Mouse (Mus musculus): ENCODE data around the gene Rngtt. TPM values are rescaled to one million over a fixed set of nuclear protein-coding genes. Genes with fewer than 3 reads are reported as not detected.
"Not testable (repeated sequence)": the region's sequence is repeated elsewhere in the genome, so short reads cannot be mapped to it uniquely, and the experiment has no call there.

The Rngtt gene
- polyA plus RNA-seq, 1 experiment = 2.0 TPM

GRCm38 (mm10) chr4:33441864-33442263 lies 131.8 kb downstream of the Rngtt start:
- DNase-seq (ENCODE audit: low read depth) = no peak

DNA sequence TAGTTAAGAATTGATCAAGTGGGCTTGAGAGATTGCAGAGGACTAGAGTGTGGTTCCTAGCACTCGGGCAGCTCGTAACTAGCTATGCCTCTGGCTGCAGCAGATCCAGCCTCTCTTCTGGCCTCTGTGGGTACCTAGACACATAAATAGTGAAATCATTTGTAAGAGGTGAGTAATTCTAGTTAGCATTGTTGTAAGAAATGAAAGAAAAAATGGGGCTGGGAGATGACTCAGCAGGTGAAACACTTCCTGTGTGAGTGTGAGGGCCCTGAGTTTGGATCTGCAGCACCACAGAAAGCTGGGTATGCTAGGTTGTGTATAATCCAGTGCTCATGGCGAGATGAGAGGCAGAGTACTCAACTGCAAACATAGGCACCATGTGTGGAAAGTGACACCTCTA lies 136.2 kb downstream of the Rngtt start:
- no peak for DNase-seq (ENCODE audit: low read depth)

- DNase-seq (ENCODE audit: low read depth) = no peak
Measured at GRCm38 (mm10) chr4:33446881-33447280, 136.8 kb downstream of the Rngtt start.

DNA sequence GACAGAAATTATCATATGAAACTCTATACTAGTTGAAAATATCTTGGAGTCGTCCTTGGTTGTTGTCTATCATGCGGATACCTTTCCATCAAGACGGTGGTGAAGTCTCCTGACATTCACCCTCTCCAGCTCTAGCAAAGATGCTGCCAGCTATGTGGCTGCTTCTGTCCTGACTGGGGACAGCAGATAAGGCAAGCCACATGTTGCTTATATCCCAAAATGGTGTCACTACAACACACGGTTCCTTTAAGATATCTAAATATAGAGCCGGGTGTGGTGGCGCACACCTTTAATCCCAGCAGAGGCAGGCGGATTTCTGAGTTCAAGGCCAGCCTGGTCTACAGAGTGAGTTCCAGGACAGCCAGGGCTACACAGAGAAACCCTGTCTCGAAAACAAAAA lies 140.2 kb downstream of the Rngtt start:
- not testable (repeated sequence) for DNase-seq (ENCODE audit: low read depth)

GRCm38 (mm10) chr4:33459851-33460250 lies 149.7 kb downstream of the Rngtt start:
- DNase-seq (ENCODE audit: low read depth) = no peak

- no peak for DNase-seq (ENCODE audit: low read depth)
Measured at GRCm38 (mm10) chr4:33464432-33464831, 154.3 kb downstream of the Rngtt start.

DNA sequence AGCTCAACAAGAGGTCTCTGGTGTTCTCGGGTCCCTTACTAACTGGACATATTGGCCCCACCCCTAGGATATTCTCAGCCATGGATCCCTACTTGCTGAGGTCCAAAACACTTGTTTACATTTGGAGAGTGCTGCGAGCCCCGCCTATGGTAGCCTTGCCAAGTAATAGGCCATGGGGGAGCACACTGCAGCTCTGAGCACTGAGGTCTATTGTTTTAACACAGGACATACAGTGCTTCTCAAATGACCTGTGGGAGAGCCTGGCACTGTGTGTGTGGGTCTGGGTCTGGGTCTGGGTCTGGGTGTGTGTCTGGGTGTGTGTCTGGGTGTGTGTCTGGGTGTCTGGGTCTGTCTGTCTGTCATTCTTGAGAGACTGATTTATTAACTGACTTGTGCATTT lies 155.8 kb downstream of the Rngtt start:
- DNase-seq (ENCODE audit: low read depth) = no peak

DNA sequence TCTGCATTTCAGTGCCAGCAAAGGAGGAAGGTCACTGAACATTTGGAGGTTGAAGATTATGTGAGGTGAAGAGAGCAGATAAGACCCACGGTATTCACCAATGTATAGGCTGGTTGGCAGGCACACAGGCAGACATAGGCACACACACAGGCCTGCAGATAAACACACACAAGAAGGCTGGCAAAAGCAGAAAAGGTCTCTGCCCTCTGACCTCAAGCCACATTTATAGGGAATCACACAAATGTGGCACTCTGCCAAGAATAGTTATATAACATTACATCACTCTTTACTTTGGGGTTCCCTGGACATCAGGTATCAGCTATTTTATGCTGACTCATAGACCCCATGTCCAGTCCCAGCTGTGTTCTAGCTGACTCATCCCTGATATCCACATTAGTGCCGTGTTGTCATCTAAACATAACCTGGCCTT lies 156.9 kb downstream of the Rngtt start:
- DNase-seq (ENCODE audit: low read depth) = no peak

GRCm38 (mm10) chr4:33467627-33468026 lies 157.5 kb downstream of the Rngtt start:
- no peak for DNase-seq (ENCODE audit: low read depth)

GRCm38 (mm10) chr4:33468151-33468550 lies 158.0 kb downstream of the Rngtt start:
- DNase-seq (ENCODE audit: low read depth) = no peak

GRCm38 (mm10) chr4:33470671-33471302 lies 160.7 kb downstream of the Rngtt start:
- DNase-seq (ENCODE audit: low read depth) = no peak

GRCm38 (mm10) chr4:33478011-33478785 lies 168.1 kb downstream of the Rngtt start:
- no peak for DNase-seq (ENCODE audit: low read depth)

DNA sequence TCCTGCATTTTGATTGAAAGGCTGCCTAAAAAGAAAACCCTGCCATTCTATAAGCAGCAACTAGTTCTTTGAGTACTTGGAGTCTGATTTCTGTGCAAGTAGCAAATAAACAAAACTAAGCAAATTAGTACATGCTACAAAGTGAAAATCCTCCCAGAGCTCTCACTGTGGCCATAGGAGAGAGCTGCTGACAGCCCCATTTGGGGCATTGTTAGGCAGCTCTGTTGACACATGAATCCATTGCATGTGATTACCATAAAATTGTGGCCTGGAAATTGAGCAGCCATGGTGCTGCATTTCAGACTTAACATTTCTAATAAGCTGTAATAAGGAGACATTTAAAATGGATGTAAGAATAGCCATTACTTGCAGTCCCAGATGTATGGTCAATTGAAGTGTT lies 171.6 kb downstream of the Rngtt start:
- DNase-seq (ENCODE audit: low read depth) = no peak

GRCm38 (mm10) chr4:33486050-33486449 lies 175.9 kb downstream of the Rngtt start:
- no peak for DNase-seq (ENCODE audit: low read depth)

DNA sequence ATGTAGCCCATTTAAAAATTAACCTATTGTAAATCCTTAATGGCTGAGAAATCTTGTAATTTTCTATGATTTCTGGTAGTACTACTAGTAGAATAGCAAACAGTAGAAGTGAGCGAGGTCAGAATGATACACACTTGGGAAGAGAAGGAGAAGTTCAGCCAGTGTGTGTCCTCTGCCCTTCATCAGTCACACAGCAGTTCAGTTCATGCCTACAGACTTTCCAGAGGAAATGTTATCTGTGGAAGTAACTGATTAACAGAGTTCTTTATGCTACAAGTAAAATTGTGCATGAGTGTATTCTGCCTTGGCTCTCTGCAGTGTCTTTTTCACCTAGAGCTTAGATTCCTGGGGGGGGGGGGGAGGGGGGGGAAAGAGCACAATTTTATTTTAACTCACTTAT lies 181.0 kb downstream of the Rngtt start:
- no peak for DNase-seq (ENCODE audit: low read depth)

GRCm38 (mm10) chr4:33494377-33494776 lies 184.3 kb downstream of the Rngtt start:
- no peak for DNase-seq (ENCODE audit: low read depth)

DNA sequence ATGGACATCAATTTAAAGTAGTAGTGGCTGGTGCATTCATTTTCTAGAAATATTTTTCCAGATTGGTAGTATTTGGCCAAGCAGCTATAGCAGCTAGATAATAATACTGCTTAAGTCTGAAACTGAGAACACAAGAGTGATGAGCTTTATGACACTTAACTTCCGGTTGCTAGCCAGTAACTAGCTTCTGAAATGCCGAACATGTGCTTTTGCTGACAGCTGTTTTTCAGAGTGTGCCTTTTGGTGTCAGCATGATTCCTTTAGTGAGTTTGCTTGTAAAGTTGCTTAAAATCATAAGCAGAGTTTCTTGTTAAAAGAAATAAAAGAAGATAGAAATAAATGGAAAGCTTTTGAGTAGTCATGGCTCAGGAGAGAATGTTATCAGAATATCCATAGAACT lies 186.9 kb downstream of the Rngtt start:
- no peak for DNase-seq (ENCODE audit: low read depth)

DNA sequence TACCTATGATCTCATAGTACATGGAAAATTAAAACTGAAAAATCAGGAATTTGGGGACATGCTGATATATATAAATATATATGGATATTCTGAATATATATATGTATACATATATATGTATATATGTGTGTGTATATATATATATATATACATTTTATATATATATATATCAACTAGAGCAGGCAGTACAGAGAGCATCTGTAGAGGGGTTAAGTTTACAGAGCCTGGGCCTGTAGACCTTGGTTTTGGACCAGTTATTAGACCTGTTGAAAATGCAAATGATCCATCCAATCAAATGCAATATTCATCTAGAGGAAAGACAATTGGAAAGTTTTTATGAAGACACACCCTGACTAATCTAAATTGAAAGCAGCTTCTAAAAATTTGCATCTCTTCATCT lies 187.5 kb downstream of the Rngtt start:
- no peak for DNase-seq (ENCODE audit: low read depth)

DNA sequence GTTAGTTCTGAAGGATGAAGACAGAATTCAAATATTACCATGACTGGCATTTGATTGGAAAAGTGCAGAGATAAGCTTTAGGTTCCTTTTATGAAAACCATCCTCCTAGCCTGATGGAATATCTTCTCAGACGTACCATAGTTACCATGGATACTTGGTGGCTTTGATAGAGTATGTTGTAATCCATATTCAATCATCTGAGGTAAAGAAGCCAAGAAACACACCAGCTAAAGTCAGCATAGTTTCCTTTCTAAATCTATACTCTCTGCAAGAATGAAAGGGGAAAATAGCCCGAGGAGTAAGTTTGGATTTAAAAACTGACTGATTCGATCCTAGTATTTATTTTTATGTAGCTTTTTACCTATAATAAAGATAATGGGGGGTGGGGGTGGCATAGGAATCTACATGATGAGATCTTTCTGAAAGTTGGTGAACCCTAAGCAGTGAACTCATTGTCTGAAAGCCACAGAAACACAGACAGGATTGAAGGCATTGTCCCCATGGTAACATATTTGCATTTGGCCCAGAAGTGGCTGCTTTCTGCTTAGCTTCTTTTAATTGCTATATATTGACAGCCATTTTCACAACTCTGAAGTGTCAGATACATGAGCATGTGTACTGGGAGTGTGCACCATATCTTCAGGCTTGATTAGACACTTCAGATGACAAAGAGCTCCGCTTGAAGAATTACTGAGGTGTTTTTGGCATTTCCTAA lies 188.2 kb downstream of the Rngtt start:
- no peak for DNase-seq (ENCODE audit: low read depth)

- no peak for DNase-seq (ENCODE audit: low read depth)
Measured at GRCm38 (mm10) chr4:33506638-33507037, 196.5 kb downstream of the Rngtt start.

DNA sequence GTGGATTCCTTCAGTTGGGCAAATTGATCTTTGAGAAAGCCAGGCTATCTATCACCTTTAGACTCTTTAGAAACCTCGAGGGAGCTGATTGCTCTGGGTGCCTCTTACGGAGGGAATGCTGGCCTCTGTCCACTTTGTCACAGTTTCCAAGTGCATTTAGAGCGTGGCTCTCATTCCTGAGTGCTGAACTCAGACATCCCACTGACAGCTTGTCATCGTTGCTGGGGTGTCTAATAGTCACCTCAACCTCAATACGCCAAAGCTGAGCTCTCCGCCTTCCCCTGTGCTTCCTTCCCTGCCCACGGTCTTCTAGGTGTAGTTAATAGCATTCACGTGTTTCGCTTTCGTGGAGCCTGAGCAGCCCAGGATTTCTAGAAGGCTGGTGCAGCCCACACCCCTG lies 200.4 kb downstream of the Rngtt start:
- DNase-seq (ENCODE audit: low read depth) = no peak

DNA sequence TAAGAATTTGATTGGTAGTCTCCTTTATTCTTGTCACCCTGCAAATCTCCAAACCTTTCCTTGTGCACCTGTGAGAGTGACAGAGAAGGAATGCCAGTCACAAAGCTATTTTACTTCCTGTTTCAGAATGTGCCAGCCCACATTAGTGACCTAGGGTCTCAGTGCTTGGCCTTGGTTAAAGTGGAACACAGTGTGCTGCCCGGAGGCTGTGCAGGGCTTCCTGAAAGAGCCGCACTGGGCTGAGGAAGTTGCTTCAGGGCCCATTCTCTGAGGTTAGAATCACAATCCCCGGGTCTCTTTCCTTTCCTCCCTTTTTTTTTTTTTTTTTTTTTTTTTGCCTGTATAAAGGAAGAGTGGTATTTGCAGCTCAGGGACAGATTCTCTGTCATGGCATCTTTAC lies 203.3 kb downstream of the Rngtt start:
- no peak for DNase-seq (ENCODE audit: low read depth)

Data from gonadal fat pad, adult 2 months (tissue).